Mouse (Mus musculus): ENCODE measurements around the gene Zfp771.

The Zfp771 gene

GRCm38 (mm10) chr7:127208553-127209438, 35.3 kb upstream of the Zfp771 start, which contains the start of gene Mylpf:
Gene Mylpf (plus strand): TSS chr7:127208890.
- H3K36me3 ChIP-seq (ENCODE audit: insufficient read depth, low read length) = peaks cover 32% of the 10 kb centered on the region
- H3K4me1 ChIP-seq (replicated peaks; ENCODE audit: low read depth, low read length) = peaks cover 82% of the 10 kb centered on the region
- H3K4me3 ChIP-seq (replicated peaks; ENCODE audit: low read length) = peak within 1 kb of the TSS; percentile 95
- H3K27me3 ChIP-seq (ENCODE audit: insufficient read depth, low read length) = no peaks in the 10 kb centered on the region
- TF ChIP-seq NANOG (IDR thresholded peaks at IDR 0.05; ENCODE audit: borderline replicate concordance, low read length) (no peak), POU5F1 (IDR thresholded peaks at IDR 0.05; ENCODE audit: borderline replicate concordance, low read length) (no peak), CTCF (conservative IDR thresholded peaks at IDR 0.05; ENCODE audit: low read length) (peak; percentile 16; the same call in 1 of the 2 replicates)
- no peaks in the 10 kb centered on the region for H3K9me3 ChIP-seq (ENCODE audit: low read length)

- Histone ChIP-seq H3K9me3 (ENCODE audit: low read length) (no peaks in the 10 kb centered on the region), H3K4me3 (replicated peaks; ENCODE audit: low read length) (peak overlapping the region; percentile 77), H3K27me3 (ENCODE audit: insufficient read depth, low read length) (no peaks in the 10 kb centered on the region), H3K4me1 (replicated peaks; ENCODE audit: low read depth, low read length) (peaks cover 82% of the 10 kb centered on the region), H3K36me3 (ENCODE audit: insufficient read depth, low read length) (peaks cover 33% of the 10 kb centered on the region)
- TF ChIP-seq POU5F1 (IDR thresholded peaks at IDR 0.05; ENCODE audit: borderline replicate concordance, low read length) (no peak), NANOG (IDR thresholded peaks at IDR 0.05; ENCODE audit: borderline replicate concordance, low read length) (no peak), CTCF (conservative IDR thresholded peaks at IDR 0.05; ENCODE audit: low read length) (no peak)
These were observed 34.2 kb upstream of the Zfp771 start for GRCm38 (mm10) chr7:127209851-127210250.

DNA sequence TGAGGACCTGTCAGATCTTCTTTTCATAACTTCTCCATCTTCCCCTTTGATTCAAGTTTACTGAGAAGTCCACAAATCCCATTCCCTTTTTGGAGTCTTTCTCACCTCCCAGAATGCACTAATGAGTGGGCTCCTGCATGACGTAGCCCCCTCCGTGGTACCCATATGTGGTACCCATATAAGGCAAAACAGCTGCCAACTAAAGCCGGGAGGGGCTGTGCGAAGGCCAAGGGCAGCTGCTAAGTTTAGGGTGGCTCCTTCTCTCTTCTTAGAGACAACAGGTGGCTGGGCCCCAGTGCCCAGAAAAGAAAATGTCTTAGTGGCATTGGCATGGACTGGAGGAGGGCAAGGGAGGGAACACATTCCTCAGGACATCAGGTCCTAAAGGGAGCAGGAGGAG, 33.8 kb upstream of the Zfp771 start:
- TF ChIP-seq NANOG (IDR thresholded peaks at IDR 0.05; ENCODE audit: borderline replicate concordance, low read length) (no peak), POU5F1 (IDR thresholded peaks at IDR 0.05; ENCODE audit: borderline replicate concordance, low read length) (no peak), CTCF (conservative IDR thresholded peaks at IDR 0.05; ENCODE audit: low read length) (no peak)
- Histone ChIP-seq H3K4me1 (replicated peaks; ENCODE audit: low read depth, low read length) (peaks cover 81% of the 10 kb centered on the region), H3K36me3 (ENCODE audit: insufficient read depth, low read length) (peaks cover 33% of the 10 kb centered on the region), H3K4me3 (replicated peaks; ENCODE audit: low read length) (peak overlapping the region; percentile 37; the same call in 1 of the 2 replicates), H3K9me3 (ENCODE audit: low read length) (no peaks in the 10 kb centered on the region), H3K27me3 (ENCODE audit: insufficient read depth, low read length) (no peaks in the 10 kb centered on the region)

- H3K27me3 ChIP-seq (ENCODE audit: insufficient read depth, low read length) = no peaks in the 10 kb centered on the region
- TF ChIP-seq POU5F1 (IDR thresholded peaks at IDR 0.05; ENCODE audit: borderline replicate concordance, low read length) (no peak), CTCF (conservative IDR thresholded peaks at IDR 0.05; ENCODE audit: low read length) (no peak), NANOG (IDR thresholded peaks at IDR 0.05; ENCODE audit: borderline replicate concordance, low read length) (no peak)
- peaks cover 81% of the 10 kb centered on the region for H3K4me1 ChIP-seq (replicated peaks; ENCODE audit: low read depth, low read length)
- peak overlapping the region; percentile 79; the same call in 1 of the 2 replicates for H3K4me3 ChIP-seq (replicated peaks; ENCODE audit: low read length)
- peaks cover 33% of the 10 kb centered on the region for H3K36me3 ChIP-seq (ENCODE audit: insufficient read depth, low read length)
- H3K9me3 ChIP-seq (ENCODE audit: low read length) = no peaks in the 10 kb centered on the region
These were observed 32.9 kb upstream of the Zfp771 start for GRCm38 (mm10) chr7:127211014-127211745.

DNA sequence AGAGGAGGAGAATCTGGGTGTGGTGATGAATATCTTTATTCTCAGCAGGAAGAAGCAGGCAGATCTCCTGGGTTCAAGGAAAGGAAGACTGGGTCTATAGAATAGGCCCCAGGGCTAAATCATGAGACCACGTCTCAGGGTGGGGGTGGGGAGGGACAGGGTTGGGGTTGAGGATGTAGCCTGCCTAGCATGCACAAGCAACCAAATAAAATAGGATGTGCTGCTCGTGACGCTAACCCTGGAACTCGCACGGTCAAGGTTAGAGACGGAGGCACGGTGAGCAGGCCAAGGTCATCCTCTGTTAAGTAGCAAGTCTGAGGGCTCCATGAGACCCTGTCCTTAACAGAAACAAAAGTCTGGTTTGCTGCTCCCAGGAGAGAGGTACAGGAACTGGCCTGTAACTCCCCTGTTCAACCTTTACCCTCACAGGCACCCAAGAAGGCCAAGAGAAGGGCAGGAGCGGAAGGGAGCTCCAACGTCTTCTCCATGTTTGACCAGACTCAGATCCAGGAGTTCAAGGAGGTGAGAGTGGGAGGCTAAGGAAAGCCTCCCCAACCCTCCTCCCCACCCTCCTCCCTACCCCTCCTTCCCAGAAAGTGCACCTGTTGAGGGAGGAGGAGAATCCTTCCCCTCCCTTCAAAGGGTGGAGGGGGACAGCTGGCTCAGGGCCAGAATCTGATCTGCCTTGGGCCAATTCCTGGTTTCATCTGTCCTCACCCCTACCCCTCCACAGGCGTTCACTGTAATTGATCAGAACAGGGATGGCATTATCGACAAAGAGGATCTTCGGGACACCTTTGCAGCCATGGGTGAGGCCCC, 31.4 kb upstream of the Zfp771 start:
- H3K27me3 ChIP-seq (ENCODE audit: insufficient read depth, low read length) = no peaks in the 10 kb centered on the region
- H3K36me3 ChIP-seq (ENCODE audit: insufficient read depth, low read length) = peaks cover 37% of the 10 kb centered on the region
- H3K9me3 ChIP-seq (ENCODE audit: low read length) = no peaks in the 10 kb centered on the region
- peaks cover 83% of the 10 kb centered on the region for H3K4me1 ChIP-seq (replicated peaks; ENCODE audit: low read depth, low read length)
- peak; percentile 50; the same call in 1 of the 2 replicates for TF ChIP-seq NANOG (IDR thresholded peaks at IDR 0.05; ENCODE audit: borderline replicate concordance, low read length)
- no peak for TF ChIP-seq POU5F1 (IDR thresholded peaks at IDR 0.05; ENCODE audit: borderline replicate concordance, low read length)
- peak overlapping the region; percentile 79 for H3K4me3 ChIP-seq (replicated peaks; ENCODE audit: low read length)

- Histone ChIP-seq H3K36me3 (ENCODE audit: insufficient read depth, low read length) (peaks cover 37% of the 10 kb centered on the region), H3K9me3 (ENCODE audit: low read length) (no peaks in the 10 kb centered on the region), H3K4me1 (replicated peaks; ENCODE audit: low read depth, low read length) (peaks cover 91% of the 10 kb centered on the region), H3K27me3 (ENCODE audit: insufficient read depth, low read length) (no peaks in the 10 kb centered on the region), H3K4me3 (replicated peaks; ENCODE audit: low read length) (peak overlapping the region; percentile 79)
- TF ChIP-seq POU5F1 (IDR thresholded peaks at IDR 0.05; ENCODE audit: borderline replicate concordance, low read length) = no peak
- peak; percentile 77 for TF ChIP-seq CTCF (conservative IDR thresholded peaks at IDR 0.05; ENCODE audit: low read length)
- no peak for TF ChIP-seq NANOG (IDR thresholded peaks at IDR 0.05; ENCODE audit: borderline replicate concordance, low read length)
These were observed 30.6 kb upstream of the Zfp771 start for GRCm38 (mm10) chr7:127213485-127213884.

DNA sequence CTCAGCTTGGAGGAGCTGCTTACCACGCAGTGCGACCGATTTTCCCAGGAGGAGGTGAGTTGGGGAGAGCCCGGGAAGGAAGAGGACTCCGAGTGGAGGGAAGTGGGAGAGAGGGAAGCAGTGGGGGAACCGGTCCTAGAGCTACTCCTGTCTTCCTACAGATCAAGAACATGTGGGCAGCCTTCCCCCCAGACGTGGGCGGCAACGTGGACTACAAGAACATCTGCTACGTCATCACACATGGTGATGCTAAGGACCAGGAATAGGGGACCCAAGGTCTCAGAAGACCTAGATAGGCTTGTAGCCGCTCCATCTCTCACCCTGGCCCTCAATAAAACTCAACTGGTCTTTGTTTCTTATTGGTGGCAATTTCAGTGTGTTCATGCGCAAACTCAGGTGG, 30.1 kb upstream of the Zfp771 start:
- Histone ChIP-seq H3K4me1 (replicated peaks; ENCODE audit: low read depth, low read length) (peaks cover 96% of the 10 kb centered on the region), H3K27me3 (ENCODE audit: insufficient read depth, low read length) (no peaks in the 10 kb centered on the region), H3K4me3 (replicated peaks; ENCODE audit: low read length) (peak overlapping the region; percentile 79), H3K9me3 (ENCODE audit: low read length) (no peaks in the 10 kb centered on the region), H3K36me3 (ENCODE audit: insufficient read depth, low read length) (peaks cover 37% of the 10 kb centered on the region)
- TF ChIP-seq NANOG (IDR thresholded peaks at IDR 0.05; ENCODE audit: borderline replicate concordance, low read length) (no peak), POU5F1 (IDR thresholded peaks at IDR 0.05; ENCODE audit: borderline replicate concordance, low read length) (no peak), CTCF (conservative IDR thresholded peaks at IDR 0.05; ENCODE audit: low read length) (no peak; the same call in 1 of the 2 replicates)

Measured in E14TG2a.4 (cell line).